Mouse (Mus musculus) layer of hippocampus, postnatal 14 days (tissue): ENCODE measurements around the gene Mdh1. TPM values are rescaled to one million over a fixed set of nuclear protein-coding genes. Genes with fewer than 3 reads are reported as not detected.

Source experiments
- DNase-seq, 2 experiments: peaks; one replicate each; pipeline ENCODE4 v3.0.0; 2021 to 2022; ENCODE audit warnings: low spot score in 2 of 2, mixed read lengths in 1 of 2
- long read RNA-seq, 2 experiments: library from polyadenylated mRNA; stranded (forward); transcript quantifications; one replicate each; pipeline ENCODE4 v2.0.0; 2021
- total RNA-seq, 2 experiments: library from RNA; stranded (reverse); gene quantifications; 2 replicates each; pipeline ENCODE4 v1.2.3; 2021

The Mdh1 gene
- total RNA-seq: 100 to 1,000 TPM; 679 to 693 TPM
- long read RNA-seq, experiment 1, transcript Mdh1-201 (9 exons, 2,122 nt): major isoform, 482 of 507 reads
- long read RNA-seq, experiment 1, partial matches to known transcripts: 16 of 507 reads
- long read RNA-seq, experiment 1, other reads (novel, unspliced or antisense): 9 of 507 reads
- long read RNA-seq, experiment 2, transcript Mdh1-201 (9 exons, 2,122 nt): major isoform, 806 of 851 reads
- long read RNA-seq, experiment 2, partial matches to known transcripts: 33 of 851 reads
- long read RNA-seq, experiment 2, other reads (novel, unspliced or antisense): 12 of 851 reads

- peak; percentile 95 to 99 for DNase-seq
Observed at GRCm38 (mm10) chr11:21571700-21572381, at the start of gene Mdh1, which contains the start of gene Wdpcp. TSS of gene Mdh1 (minus strand) at chr11:21572367. TSS of gene Wdpcp (plus strand) at chr11:21572235.

- DNase-seq: peak in 1 of 2 experiments; percentile 3
Observed at GRCm38 (mm10) chr11:21615915-21616314, 43.7 kb upstream of the Mdh1 start.

GRCm38 (mm10) chr11:21602497-21602896, 30.3 kb upstream of the Mdh1 start:
- no peak for DNase-seq

GRCm38 (mm10) chr11:21583286-21583685, 11.1 kb upstream of the Mdh1 start:
- no peak for DNase-seq

GRCm38 (mm10) chr11:21581472-21581871, 9.3 kb upstream of the Mdh1 start:
- no peak for DNase-seq

- peak in 1 of 2 experiments; percentile 54 for DNase-seq
Observed at GRCm38 (mm10) chr11:21570973-21571372, 1.2 kb downstream of the Mdh1 start.

- no peak for DNase-seq
Observed at GRCm38 (mm10) chr11:21570109-21570474, 2.1 kb downstream of the Mdh1 start.

- peak in 1 of 2 experiments; percentile 50 for DNase-seq
Observed at GRCm38 (mm10) chr11:21569456-21570108, 2.6 kb downstream of the Mdh1 start.

GRCm38 (mm10) chr11:21569002-21569401, 3.2 kb downstream of the Mdh1 start:
- no peak for DNase-seq

- DNase-seq: no peak
Observed at GRCm38 (mm10) chr11:21567733-21568132, 4.4 kb downstream of the Mdh1 start.

- DNase-seq: no peak
Observed at GRCm38 (mm10) chr11:21566934-21567333, 5.2 kb downstream of the Mdh1 start.

GRCm38 (mm10) chr11:21564681-21565405, 7.3 kb downstream of the Mdh1 start:
- no peak for DNase-seq

GRCm38 (mm10) chr11:21563617-21564325, 8.4 kb downstream of the Mdh1 start:
- no peak for DNase-seq

GRCm38 (mm10) chr11:21561347-21561746, 10.8 kb downstream of the Mdh1 start:
- no peak for DNase-seq

- no peak for DNase-seq
Observed at GRCm38 (mm10) chr11:21559727-21560126, 12.4 kb downstream of the Mdh1 start.

- DNase-seq: no peak
Observed at GRCm38 (mm10) chr11:21552049-21552448, 20.1 kb downstream of the Mdh1 start.

- no peak for DNase-seq
Observed at GRCm38 (mm10) chr11:21550222-21551173, 21.7 kb downstream of the Mdh1 start.

GRCm38 (mm10) chr11:21549754-21550153, 22.4 kb downstream of the Mdh1 start:
- DNase-seq: no peak

GRCm38 (mm10) chr11:21549052-21549451, 23.1 kb downstream of the Mdh1 start:
- no peak for DNase-seq

- DNase-seq: no peak
Observed at GRCm38 (mm10) chr11:21547518-21547917, 24.6 kb downstream of the Mdh1 start.
